Mouse (Mus musculus) urinary bladder, adult 2 months (tissue): Measurements from ENCODE around the gene Fgfr2. TPM values are rescaled to one million over a fixed set of nuclear protein-coding genes. Genes with fewer than 3 reads are reported as not detected.

Experiments used
- DNase-seq: peaks from one replicate; pipeline ENCODE4 v3.0.0; 2022; ENCODE audit warnings: low spot score
- polyA plus RNA-seq: library from polyadenylated mRNA; depleted of rRNA; stranded (reverse); fragments of >200 nt; gene quantifications from 2 replicates; pipeline ENCODE4 v1.2.3, GENCODE M21; 2012

The Fgfr2 gene
- polyA plus RNA-seq, 1 experiment = 80.2 TPM

- DNase-seq = no peak
Observed at GRCm38 (mm10) chr7:132722401-132723370, 400.5 kb downstream of the Fgfr2 start.

GRCm38 (mm10) chr7:132720562-132720961 is 402.6 kb downstream of the Fgfr2 start:
- DNase-seq = no peak

DNA sequence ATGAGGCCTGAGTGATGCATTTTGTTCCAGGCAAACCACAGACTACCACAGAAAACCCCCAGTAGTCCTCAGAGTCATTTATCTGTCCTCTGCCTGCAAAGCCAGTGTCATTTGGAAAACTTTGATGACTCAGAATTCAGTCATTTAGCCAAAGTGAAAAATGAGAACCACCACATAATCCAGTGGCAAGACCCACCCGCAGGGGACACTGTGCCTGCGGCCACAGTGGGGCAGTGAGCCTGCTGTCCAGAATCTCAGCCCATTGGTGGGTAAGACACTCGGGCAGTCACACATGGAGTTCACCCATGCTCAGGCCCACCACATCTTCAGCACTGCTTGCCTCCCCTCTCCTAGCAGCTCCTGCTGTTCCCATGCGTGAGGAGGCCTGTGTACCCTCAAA is 403.6 kb downstream of the Fgfr2 start:
- no peak for DNase-seq

DNA sequence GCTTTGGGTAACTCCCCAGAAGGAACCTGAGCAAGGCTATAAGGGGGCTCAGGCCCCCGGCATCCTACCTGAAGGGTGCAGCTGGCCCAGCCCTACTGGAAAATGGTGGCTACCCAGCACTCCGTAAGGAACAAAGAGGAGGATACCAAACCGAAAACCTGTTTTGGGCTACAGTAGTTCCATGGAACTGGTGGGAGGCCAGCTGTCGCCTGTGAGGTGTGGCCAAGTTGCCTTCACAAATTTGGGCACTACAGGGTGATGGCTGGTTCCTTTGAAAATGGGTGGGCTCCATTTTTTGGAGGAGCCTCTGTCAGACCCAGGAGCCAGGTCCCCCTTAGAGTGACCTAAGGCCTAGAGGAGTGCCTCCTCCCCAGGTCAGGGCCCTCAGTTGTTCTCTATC is 407.9 kb downstream of the Fgfr2 start:
- no peak for DNase-seq

- no peak for DNase-seq
Observed at GRCm38 (mm10) chr7:132714236-132714923, 408.8 kb downstream of the Fgfr2 start.

- no peak for DNase-seq
Observed at GRCm38 (mm10) chr7:132713483-132714126, 409.5 kb downstream of the Fgfr2 start.

DNA sequence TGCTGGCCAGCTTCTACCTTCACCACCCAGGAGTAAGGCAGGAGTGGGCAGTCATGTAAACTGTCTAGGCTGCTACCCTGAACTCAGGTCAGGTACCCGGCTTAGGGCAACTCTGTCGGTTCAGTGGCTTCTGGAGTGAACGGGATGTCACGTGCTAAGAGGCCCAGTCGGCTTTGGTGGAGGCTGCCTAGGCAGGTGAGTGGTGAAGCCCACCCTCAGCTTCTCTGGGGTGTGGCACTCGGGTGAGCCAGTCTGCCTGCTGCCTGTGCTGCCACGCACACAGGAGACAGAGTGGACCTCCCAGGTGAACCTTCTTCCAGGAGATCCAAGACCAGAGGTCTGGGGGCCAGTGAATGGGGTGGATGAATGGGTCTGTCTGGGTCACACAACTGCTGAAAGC is 410.2 kb downstream of the Fgfr2 start:
- DNase-seq = no peak

- no peak for DNase-seq
Observed at GRCm38 (mm10) chr7:132712044-132712708, 411.0 kb downstream of the Fgfr2 start.

DNA sequence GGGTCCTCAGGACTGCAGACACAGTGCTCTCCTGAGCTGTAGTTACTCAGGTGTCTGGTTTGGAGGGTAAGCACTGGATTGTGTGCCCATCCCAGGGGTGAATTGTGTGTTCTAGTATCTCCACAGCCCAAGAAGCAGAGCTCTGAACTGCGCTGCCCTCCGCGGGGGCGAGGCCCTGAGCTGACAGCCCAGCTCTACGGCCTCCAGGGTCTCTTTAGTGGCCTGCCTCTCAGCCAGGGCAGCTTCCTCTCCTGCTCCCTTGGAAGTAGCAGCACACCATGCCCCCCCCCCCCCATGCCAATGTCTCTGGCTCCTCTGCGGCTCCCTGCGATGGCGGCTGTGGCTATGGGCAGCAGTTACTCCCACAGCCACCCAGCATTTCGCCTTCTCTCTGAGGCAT is 411.6 kb downstream of the Fgfr2 start:
- DNase-seq = no peak

GRCm38 (mm10) chr7:132705130-132705529 is 418.0 kb downstream of the Fgfr2 start:
- no peak for DNase-seq

GRCm38 (mm10) chr7:132704310-132704875 is 418.8 kb downstream of the Fgfr2 start:
- no peak for DNase-seq

DNA sequence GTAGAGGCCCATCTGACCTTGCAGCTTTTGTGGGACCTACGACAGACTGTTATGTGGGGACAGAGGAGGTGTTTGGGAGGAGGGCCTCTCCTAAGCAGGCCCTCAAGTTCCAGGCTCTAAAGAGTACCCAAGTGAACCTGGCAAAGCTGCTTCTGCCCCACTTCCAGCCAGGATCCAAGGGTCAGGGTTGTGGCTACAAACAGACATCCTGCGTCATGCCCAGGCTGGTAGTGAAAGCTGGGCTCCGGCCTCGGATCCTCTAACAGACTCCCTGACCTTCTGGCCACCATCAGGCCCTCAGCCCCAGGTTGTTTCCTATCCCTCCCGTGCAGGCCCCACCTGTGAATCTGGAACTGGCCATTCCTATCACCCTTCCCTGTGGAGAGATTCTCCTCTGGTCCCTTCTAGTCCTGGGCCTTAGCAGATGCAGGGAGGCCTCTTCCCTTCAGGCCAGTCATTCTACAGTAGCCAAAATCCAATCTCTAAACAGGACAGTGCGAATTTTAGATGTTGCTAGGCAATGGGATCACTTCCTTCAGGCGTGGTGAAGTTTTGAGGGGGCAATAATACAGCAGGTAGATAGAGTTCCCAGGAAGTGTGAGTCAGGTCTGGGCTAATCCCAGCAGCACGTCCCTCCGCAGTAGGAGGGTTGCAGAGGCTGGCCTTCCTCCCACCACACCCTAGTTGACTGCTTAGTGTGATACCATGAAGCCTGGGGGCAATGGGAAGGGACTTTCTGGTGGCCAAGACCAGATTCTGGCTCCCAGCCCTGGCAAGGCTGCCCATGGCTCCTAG is 419.4 kb downstream of the Fgfr2 start:
- no peak for DNase-seq

DNA sequence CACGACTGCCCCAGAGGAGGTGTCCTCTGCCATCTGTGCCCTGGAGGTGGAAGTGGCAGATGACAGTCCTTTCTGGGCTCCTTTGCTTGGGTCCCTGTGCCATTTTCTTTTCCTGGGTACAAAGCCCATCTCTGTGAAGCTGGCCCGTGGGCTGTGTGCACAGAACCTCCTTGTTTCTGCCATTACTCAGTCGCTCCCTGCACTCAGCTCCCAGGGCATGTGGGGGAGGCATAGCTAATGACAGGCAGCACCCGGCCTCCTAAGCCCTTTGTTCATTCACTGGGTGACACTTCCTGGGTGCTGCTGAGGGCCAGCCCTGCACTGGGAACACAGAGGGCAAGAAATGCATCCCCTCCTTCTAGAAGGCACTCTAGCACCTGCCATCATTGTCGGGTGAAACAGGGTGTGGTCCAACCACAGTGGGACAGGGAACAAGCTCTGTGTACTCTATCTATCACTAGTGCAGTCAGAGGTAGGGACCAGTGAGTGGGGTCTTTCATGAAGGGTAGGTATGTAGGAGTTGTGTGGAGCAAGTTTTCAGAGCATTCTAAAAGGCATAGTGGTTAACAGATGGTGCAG is 420.6 kb downstream of the Fgfr2 start:
- no peak for DNase-seq

- DNase-seq = no peak
Observed at GRCm38 (mm10) chr7:132702024-132702423, 421.1 kb downstream of the Fgfr2 start.

DNA sequence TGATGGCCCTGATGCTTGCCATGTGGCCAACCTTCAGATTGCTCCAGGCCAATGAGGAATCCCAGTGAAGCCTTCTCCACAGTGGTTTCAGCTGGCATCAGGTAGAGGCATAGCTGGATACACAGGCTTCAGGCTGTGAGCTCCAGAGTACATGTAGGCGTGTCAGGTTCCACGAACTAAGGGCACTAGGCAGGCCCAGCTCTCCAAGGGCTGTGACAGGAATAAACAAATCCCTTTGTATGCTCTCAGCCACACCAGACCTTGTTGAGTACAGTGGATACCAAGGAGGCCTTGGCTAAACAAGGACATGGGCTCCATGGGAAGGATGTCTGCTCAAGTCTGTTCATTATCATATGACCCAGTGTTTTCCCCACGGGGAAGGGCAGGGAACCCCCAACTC is 421.7 kb downstream of the Fgfr2 start:
- no peak for DNase-seq

- DNase-seq = no peak
Observed at GRCm38 (mm10) chr7:132700107-132700506, 423.0 kb downstream of the Fgfr2 start.

- no peak for DNase-seq
Observed at GRCm38 (mm10) chr7:132699639-132700038, 423.5 kb downstream of the Fgfr2 start.

DNA sequence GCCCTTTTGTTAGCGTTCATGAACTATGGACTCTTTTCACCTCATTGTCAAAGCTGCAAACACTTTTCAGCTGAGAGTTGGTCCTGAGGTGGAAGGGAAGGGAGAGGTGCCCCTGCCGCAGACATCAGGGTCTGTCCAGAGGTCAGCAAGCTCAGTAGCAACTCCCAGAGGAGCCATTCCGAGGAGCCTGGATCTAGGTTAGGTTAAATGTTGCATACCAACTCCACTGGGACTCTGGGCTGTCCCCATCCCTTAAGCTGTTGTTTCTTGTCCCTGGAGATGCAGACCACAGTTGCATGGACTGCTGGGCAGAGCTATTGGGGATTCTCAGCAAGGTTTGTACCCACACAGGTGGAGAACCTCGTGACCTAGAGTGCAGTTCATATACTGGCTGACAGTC is 424.0 kb downstream of the Fgfr2 start:
- DNase-seq = no peak

DNA sequence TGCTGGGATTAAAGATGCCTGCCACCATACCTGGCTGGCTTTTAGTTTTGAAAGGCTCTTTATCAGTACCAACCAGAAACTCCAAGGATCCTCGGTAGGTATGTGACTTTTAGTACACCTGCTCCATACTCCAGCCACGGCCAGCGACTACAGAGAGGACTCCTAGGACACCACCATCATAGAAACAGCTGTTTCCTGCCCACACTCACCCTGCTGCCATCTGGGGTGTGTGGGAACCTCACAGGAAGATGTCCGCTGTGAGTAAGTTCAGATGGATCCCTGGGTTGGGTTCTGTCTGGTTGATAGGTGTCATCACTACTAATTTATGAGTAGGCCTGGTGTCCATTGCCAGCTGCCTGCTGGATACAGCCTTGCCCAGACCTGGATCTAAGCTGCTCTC is 424.4 kb downstream of the Fgfr2 start:
- no peak for DNase-seq

GRCm38 (mm10) chr7:132697258-132697796 is 425.8 kb downstream of the Fgfr2 start:
- DNase-seq = no peak
